Mouse (Mus musculus): ENCODE data around the gene Gm17949. TPM values are rescaled to one million over a fixed set of nuclear protein-coding genes. Genes with fewer than 3 reads are reported as not detected.

Gm17949 gene
- polyA plus RNA-seq, 2 experiments: 0.05 to 0.26 TPM

GRCm38 (mm10) chr17:56979524-56979923, 31.7 kb upstream of the Gm17949 start:
- ATAC-seq (ENCODE audit: low FRiP score, low read depth) (no peak), DNase-seq (ENCODE audit: low spot score) (no peak)
- Histone ChIP-seq H3K4me2 (replicated peaks; ENCODE audit: low read depth, low read length, severe bottlenecking) (no peak overlapping the region), H3K27ac (replicated peaks; ENCODE audit: low read depth, low read length) (no peak overlapping the region), H3K36me3 (ENCODE audit: control insufficient read depth, insufficient read depth, low read length) (no peaks in the 10 kb centered on the region), H3K9me3 (ENCODE audit: control insufficient read depth, low read length) (no peaks in the 10 kb centered on the region), H3K4me3 (replicated peaks; ENCODE audit: low read length) (no peak overlapping the region), H3K9ac (ENCODE audit: low read depth, low read length, severe bottlenecking) (0 out of 2 replicates have a peak overlapping the region, but pooled peaks have one; percentile 21), H3K4me1 (ENCODE audit: control insufficient read depth, insufficient read depth, low read length) (no peaks in the 10 kb centered on the region), H3K27me3 (ENCODE audit: control insufficient read depth, insufficient read depth, low read length) (no peaks in the 10 kb centered on the region)
- WGBS: 31% methylated on average over 4 of the region's 8 CpGs
- no peak for TF ChIP-seq POLR2A (IDR thresholded peaks at IDR 0.05; ENCODE audit: borderline replicate concordance, extremely low read depth, insufficient read depth, insufficient read length)

GRCm38 (mm10) chr17:56981049-56981448, 30.2 kb upstream of the Gm17949 start:
- Histone ChIP-seq H3K9ac (ENCODE audit: low read depth, low read length, severe bottlenecking) (no peak overlapping the region), H3K36me3 (ENCODE audit: control insufficient read depth, insufficient read depth, low read length) (no peaks in the 10 kb centered on the region), H3K9me3 (ENCODE audit: control insufficient read depth, low read length) (no peaks in the 10 kb centered on the region), H3K4me2 (replicated peaks; ENCODE audit: low read depth, low read length, severe bottlenecking) (no peak overlapping the region), H3K4me3 (replicated peaks; ENCODE audit: low read length) (no peak overlapping the region), H3K27me3 (ENCODE audit: control insufficient read depth, insufficient read depth, low read length) (no peaks in the 10 kb centered on the region), H3K4me1 (ENCODE audit: control insufficient read depth, insufficient read depth, low read length) (no peaks in the 10 kb centered on the region), H3K27ac (replicated peaks; ENCODE audit: low read depth, low read length) (no peak overlapping the region)
- DNase-seq (ENCODE audit: low spot score): no peak
- no peak for ATAC-seq (ENCODE audit: low FRiP score, low read depth)
- 66% methylated on average over 7 of the region's 7 CpGs for WGBS
- TF ChIP-seq POLR2A (IDR thresholded peaks at IDR 0.05; ENCODE audit: borderline replicate concordance, extremely low read depth, insufficient read depth, insufficient read length): no peak

GRCm38 (mm10) chr17:56982013-56982412, 29.3 kb upstream of the Gm17949 start, which contains the start of gene Acer1:
Gene Acer1 (minus strand): TSS chr17:56982126.
- no peaks in the 10 kb centered on the region for H3K4me1 ChIP-seq (ENCODE audit: control insufficient read depth, insufficient read depth, low read length)
- H3K27me3 ChIP-seq (ENCODE audit: control insufficient read depth, insufficient read depth, low read length): no peaks in the 10 kb centered on the region
- H3K9me3 ChIP-seq (ENCODE audit: control insufficient read depth, low read length): no peaks in the 10 kb centered on the region
- no peak within 1 kb of the TSS for H3K4me2 ChIP-seq (replicated peaks; ENCODE audit: low read depth, low read length, severe bottlenecking)
- H3K9ac ChIP-seq (ENCODE audit: low read depth, low read length, severe bottlenecking): no peak within 1 kb of the TSS
- DNase-seq (ENCODE audit: low spot score) (no peak), ATAC-seq (ENCODE audit: low FRiP score, low read depth) (no peak)
- 79% methylated on average over 5 of the region's 5 CpGs for WGBS
- no peak for TF ChIP-seq POLR2A (IDR thresholded peaks at IDR 0.05; ENCODE audit: borderline replicate concordance, extremely low read depth, insufficient read depth, insufficient read length)
- H3K4me3 ChIP-seq (replicated peaks; ENCODE audit: low read length): no peak within 1 kb of the TSS
- no peak within 1 kb of the TSS for H3K27ac ChIP-seq (replicated peaks; ENCODE audit: low read depth, low read length)
- no peaks in the 10 kb centered on the region for H3K36me3 ChIP-seq (ENCODE audit: control insufficient read depth, insufficient read depth, low read length)

- Histone ChIP-seq H3K9ac (ENCODE audit: low read depth, low read length, severe bottlenecking) (no peak overlapping the region), H3K36me3 (ENCODE audit: control insufficient read depth, insufficient read depth, low read length) (no peaks in the 10 kb centered on the region), H3K4me3 (replicated peaks; ENCODE audit: low read length) (no peak overlapping the region), H3K4me2 (replicated peaks; ENCODE audit: low read depth, low read length, severe bottlenecking) (no peak overlapping the region), H3K9me3 (ENCODE audit: control insufficient read depth, low read length) (no peaks in the 10 kb centered on the region), H3K4me1 (ENCODE audit: control insufficient read depth, insufficient read depth, low read length) (no peaks in the 10 kb centered on the region), H3K27me3 (ENCODE audit: control insufficient read depth, insufficient read depth, low read length) (no peaks in the 10 kb centered on the region), H3K27ac (replicated peaks; ENCODE audit: low read depth, low read length) (no peak overlapping the region)
- TF ChIP-seq POLR2A (IDR thresholded peaks at IDR 0.05; ENCODE audit: borderline replicate concordance, extremely low read depth, insufficient read depth, insufficient read length): no peak
- ATAC-seq (ENCODE audit: low FRiP score, low read depth): no peak
- no peak for DNase-seq (ENCODE audit: low spot score)
- WGBS: 75% methylated on average over 9 of the region's 9 CpGs
Measured at GRCm38 (mm10) chr17:56984886-56985285, 26.4 kb upstream of the Gm17949 start.

- WGBS: 70% methylated on average over 3 of the region's 3 CpGs
- no peaks in the 10 kb centered on the region for H3K9me3 ChIP-seq (ENCODE audit: control insufficient read depth, low read length)
- no peak overlapping the region for H3K4me3 ChIP-seq (replicated peaks; ENCODE audit: low read length)
- DNase-seq (ENCODE audit: low spot score) (no peak), ATAC-seq (ENCODE audit: low FRiP score, low read depth) (no peak)
- TF ChIP-seq POLR2A (IDR thresholded peaks at IDR 0.05; ENCODE audit: borderline replicate concordance, extremely low read depth, insufficient read depth, insufficient read length): no peak
- H3K4me2 ChIP-seq (replicated peaks; ENCODE audit: low read depth, low read length, severe bottlenecking): no peak overlapping the region
- no peak overlapping the region for H3K27ac ChIP-seq (replicated peaks; ENCODE audit: low read depth, low read length)
- no peak overlapping the region for H3K9ac ChIP-seq (ENCODE audit: low read depth, low read length, severe bottlenecking)
- H3K27me3 ChIP-seq (ENCODE audit: control insufficient read depth, insufficient read depth, low read length): no peaks in the 10 kb centered on the region
- H3K36me3 ChIP-seq (ENCODE audit: control insufficient read depth, insufficient read depth, low read length): no peaks in the 10 kb centered on the region
- no peaks in the 10 kb centered on the region for H3K4me1 ChIP-seq (ENCODE audit: control insufficient read depth, insufficient read depth, low read length)
Measured at GRCm38 (mm10) chr17:56985656-56986055, 25.6 kb upstream of the Gm17949 start.

All from limb, embryonic 14.5 days (tissue).